Mouse (Mus musculus) cortical plate, adult 2 months (tissue): ENCODE measurements at regions not wholly inside any gene's neighbourhood (a gene's known extent, or its start where the extent isn't known, plus 50 kb on each side); places are given as distances from the start of the nearest gene placed in this dataset.

Experiments used
- CTCF ChIP-seq: fragments of 200-500 bp; IDR thresholded peaks from 2 replicates; pipeline ENCODE4 v1.5.1; 2011; ENCODE audit warnings: mild to moderate bottlenecking, control low read depth, low read length; ENCODE audit not compliant: insufficient read depth; ENCODE audit errors: extremely low read depth
- POLR2A ChIP-seq: fragments of 200-500 bp; IDR thresholded peaks from 2 replicates; pipeline ENCODE4 v1.6.1; 2011; ENCODE audit warnings: mild to moderate bottlenecking, low read length, control low read depth; ENCODE audit not compliant: insufficient read depth; ENCODE audit errors: extremely low read depth

- TF ChIP-seq CTCF (no peak), POLR2A (no peak)
Measured at GRCm38 (mm10) chr10:44751061-44751460, 222.8 kb upstream of the Prdm1 start.
